Mouse (Mus musculus) brain, embryonic 14.5 days (tissue): ENCODE measurements around the gene Defa37. TPM values are rescaled to one million over a fixed set of nuclear protein-coding genes. Genes with fewer than 3 reads are reported as not detected.
"Not testable (repeated sequence)": the region's sequence is repeated elsewhere in the genome, so short reads cannot be mapped to it uniquely, and the experiment has no call there.

Source experiments
- DNase-seq: peaks from one replicate; pipeline ENCODE4 v3.0.0-alpha.2; 2011; ENCODE audit warnings: low read depth
- polyA plus RNA-seq: library from polyadenylated mRNA; depleted of rRNA; stranded (reverse); fragments of >200 nt; gene quantifications from 2 replicates; pipeline ENCODE4 v1.2.3, GENCODE M21; 2012; rRNA removed

The Defa37 gene
- polyA plus RNA-seq, result not detected in 2 replicates

DNA sequence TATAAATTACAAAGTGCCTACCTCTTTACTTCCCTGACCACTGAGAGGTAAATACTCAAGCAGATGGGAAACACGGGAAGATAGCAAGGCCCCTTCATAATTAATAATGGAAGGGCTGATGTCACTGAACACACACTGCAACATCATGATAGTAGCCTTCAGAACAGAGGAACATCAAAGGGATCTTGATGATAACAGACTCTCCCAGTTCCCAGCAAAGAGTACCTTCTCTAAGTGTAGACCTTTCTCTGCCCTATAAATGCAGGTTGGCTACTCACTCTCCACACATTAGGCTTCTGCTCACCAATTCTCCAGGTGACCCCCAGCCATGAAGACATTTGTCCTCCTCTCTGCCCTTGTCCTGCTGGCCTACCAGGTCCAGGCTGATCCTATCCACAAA lies at the start of gene Defa37:
Gene Defa37 (plus strand): TSS at position 301 of the 400 bp plus-strand sequence.
- DNase-seq, result not testable (repeated sequence)

GRCm38 (mm10) chr8:21528732-21529131 lies 36.5 kb upstream of the Defa37 start, which contains the start of gene Defa32:
Gene Defa32 (plus strand): TSS chr8:21529032.
- not testable (repeated sequence) for DNase-seq

- not testable (repeated sequence) for DNase-seq
Observed at GRCm38 (mm10) chr8:21582706-21583105, 17.5 kb downstream of the Defa37 start, which contains the start of gene Defa28. Gene Defa28 (plus strand): TSS chr8:21583006.

- DNase-seq, result not testable (repeated sequence)
Observed at GRCm38 (mm10) chr8:21594408-21594807, 29.2 kb downstream of the Defa37 start, which contains the start of gene Gm7861. Gene Gm7861 (minus strand): TSS chr8:21594508.

Other genes starting within 250 kb of the Defa37 start
- not detected in 2 replicates for gene Defa27, start 249.8 kb upstream of the Defa37 start, polyA plus RNA-seq
- gene Defa29, start 238.4 kb upstream of the Defa37 start, polyA plus RNA-seq, result not detected in 2 replicates
- not detected in 2 replicates for gene Defa2, start 186.9 kb upstream of the Defa37 start, polyA plus RNA-seq
- gene Defa33, start 173.6 kb upstream of the Defa37 start, polyA plus RNA-seq, result not detected in 2 replicates
- not detected in 2 replicates for gene Defa36, start 138.0 kb upstream of the Defa37 start, polyA plus RNA-seq
- not detected in 2 replicates for gene Gm7849, start 108.8 kb upstream of the Defa37 start, polyA plus RNA-seq
- gene Defa20, start 56.1 kb upstream of the Defa37 start, polyA plus RNA-seq, result not detected in 2 replicates
- not detected in 2 replicates for gene Defa32, start 36.4 kb upstream of the Defa37 start, polyA plus RNA-seq
- gene Defa28, start 17.6 kb downstream of the Defa37 start, polyA plus RNA-seq, result not detected in 2 replicates
- not detected in 2 replicates for gene Gm7861, start 29.1 kb downstream of the Defa37 start, polyA plus RNA-seq
- not detected in 2 replicates for gene Defa26, start 52.8 kb downstream of the Defa37 start, polyA plus RNA-seq
- gene Defa17, start 90.4 kb downstream of the Defa37 start, polyA plus RNA-seq, result not detected in 2 replicates
- gene Defa34, start 100.4 kb downstream of the Defa37 start, polyA plus RNA-seq, result not detected in 2 replicates
- not detected in 2 replicates for gene AY761184, start 138.3 kb downstream of the Defa37 start, polyA plus RNA-seq
- not detected in 2 replicates for gene Defa24, start 169.1 kb downstream of the Defa37 start, polyA plus RNA-seq